Mouse (Mus musculus): ENCODE data around the gene Zfp580.

Gene Zfp580

GRCm38 (mm10) chr7:5035628-5036027 is 15.7 kb upstream of the Zfp580 start:
- DNase-seq (ENCODE audit: low read depth, low spot score), result no peak

DNA sequence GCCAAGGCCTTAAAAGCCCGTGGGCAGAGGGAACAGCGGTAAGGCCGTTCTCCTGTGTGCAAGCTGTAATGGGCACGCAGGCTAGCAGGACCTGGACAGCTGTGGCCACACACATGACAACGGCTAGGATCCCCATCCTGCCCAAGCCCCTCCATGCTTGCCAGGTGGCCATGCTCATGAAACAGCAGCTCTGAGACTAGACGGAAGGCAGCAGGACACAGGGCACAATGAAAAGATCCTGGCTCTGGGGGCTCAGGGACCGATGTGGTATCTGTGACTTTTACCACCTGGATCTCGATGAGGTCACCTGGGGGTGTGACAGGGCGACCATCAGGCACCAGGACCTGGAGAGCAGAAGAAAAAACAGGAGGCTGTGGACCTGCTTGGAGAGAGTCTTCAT is 15.2 kb upstream of the Zfp580 start:
- DNase-seq (ENCODE audit: low read depth, low spot score), result no peak

DNA sequence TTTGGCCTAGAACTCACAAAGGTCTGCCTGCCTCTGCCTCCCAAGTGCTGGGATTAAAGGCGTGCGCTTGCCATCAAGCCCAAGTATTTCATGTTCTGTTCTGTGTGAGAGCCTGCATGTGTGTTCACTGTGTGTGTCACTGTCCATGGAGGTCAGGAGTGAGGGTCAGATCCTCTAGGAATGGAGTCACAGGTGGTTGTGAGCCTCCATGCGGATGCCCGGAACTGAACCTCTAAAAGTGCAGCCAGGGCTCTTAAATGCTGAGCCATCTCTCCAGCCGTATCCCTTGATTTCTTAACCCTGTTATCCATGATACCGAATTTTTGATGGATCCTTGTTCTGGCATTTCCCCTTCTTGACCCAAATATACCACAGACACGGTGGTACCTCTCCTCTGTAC is 14.3 kb upstream of the Zfp580 start:
- DNase-seq (ENCODE audit: low read depth, low spot score), result no peak

DNA sequence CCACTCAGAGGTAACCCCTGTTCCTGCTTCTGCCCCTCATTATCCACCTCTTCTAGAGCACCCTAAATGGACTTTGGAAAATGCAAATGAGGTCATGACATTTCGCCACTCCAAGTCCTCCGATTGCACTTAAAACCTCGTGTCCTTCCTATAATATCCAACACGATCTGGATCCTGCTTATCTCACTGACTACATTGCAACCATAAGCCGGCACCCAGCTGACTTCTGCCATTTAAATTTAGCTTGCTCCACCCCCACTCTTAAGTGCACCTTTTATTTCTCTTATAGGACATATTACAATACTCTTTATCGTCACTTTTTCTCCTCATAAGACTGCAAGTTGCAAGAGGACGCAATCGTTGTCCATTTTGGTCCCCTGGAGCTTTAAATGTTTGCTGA is 13.9 kb upstream of the Zfp580 start:
- DNase-seq (ENCODE audit: low read depth, low spot score), result no peak

GRCm38 (mm10) chr7:5038109-5038732 is 13.1 kb upstream of the Zfp580 start, which contains the start of gene Zfp784:
Zfp784 (minus strand) TSS chr7:5038446.
- DNase-seq (ENCODE audit: low read depth, low spot score), result peak; percentile 84

GRCm38 (mm10) chr7:5038940-5039339 is 12.4 kb upstream of the Zfp580 start:
- DNase-seq (ENCODE audit: low read depth, low spot score), result no peak

DNA sequence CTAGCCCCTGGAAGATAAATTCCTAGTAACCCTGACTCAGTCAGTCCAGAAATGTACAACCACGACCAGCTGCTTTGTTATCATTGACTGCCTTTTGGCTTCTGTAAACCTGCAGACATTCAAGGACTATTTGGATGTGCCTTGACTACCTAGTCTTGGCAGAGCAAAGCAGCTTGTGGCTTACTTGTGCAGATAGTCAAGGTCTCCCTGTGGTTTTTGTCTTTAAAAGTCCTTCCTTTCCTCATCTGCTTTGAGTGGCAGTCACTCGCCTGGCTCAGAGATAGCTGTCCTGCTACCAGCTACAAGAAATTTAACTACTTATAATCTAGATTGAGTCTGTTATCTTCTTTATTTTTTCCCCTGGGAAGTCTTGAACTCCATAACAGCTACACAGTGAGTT is 6.4 kb upstream of the Zfp580 start:
- no peak for DNase-seq (ENCODE audit: low read depth, low spot score)

- DNase-seq (ENCODE audit: low read depth, low spot score), result no peak
Observed at GRCm38 (mm10) chr7:5046112-5046511, 5.2 kb upstream of the Zfp580 start.

DNA sequence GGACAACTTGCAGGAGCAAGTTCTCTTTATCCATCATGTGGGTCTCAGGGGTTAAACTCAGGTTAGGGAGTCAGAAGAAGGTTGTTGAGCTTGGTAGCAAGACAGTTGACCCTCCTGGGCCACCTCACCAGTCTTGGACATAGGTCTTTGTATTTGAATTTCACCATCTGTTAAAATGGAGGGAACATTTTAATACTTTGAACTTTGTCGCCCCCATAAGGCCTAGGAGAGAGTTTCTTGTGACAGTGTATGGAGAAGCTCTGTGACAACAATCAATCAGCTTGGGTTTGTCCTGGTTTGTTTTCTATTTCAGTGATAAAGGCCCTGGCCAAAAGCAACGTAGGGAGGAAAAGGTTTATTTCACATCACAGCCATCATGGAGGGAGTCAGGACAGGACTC is 4.0 kb upstream of the Zfp580 start:
- DNase-seq (ENCODE audit: low read depth, low spot score), result peak; percentile 56

DNA sequence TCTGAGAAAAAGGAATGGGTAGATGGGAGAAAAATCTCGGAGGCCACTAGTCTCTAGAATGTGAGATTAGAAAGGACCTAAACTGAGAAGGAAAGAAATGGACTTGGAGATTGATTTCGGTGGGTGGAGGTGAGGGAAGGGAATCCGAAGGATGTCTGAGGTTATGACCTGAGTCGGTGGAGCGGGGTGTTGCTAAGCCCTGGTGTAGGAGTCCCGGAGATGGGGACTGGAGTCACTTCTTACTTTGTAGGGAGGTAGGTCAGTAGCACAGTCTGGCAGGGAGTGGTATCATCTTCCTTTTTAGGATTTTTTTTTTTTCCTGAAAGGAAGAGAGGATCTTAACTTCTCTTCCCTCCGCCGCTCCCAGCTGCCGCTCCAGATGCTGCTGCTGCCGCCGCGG is 1.1 kb downstream of the Zfp580 start:
- no peak for DNase-seq (ENCODE audit: low read depth, low spot score)

GRCm38 (mm10) chr7:5052931-5053343 is 1.6 kb downstream of the Zfp580 start:
- no peak for DNase-seq (ENCODE audit: low read depth, low spot score)

GRCm38 (mm10) chr7:5053456-5054179 is 2.3 kb downstream of the Zfp580 start:
- no peak for DNase-seq (ENCODE audit: low read depth, low spot score)

DNA sequence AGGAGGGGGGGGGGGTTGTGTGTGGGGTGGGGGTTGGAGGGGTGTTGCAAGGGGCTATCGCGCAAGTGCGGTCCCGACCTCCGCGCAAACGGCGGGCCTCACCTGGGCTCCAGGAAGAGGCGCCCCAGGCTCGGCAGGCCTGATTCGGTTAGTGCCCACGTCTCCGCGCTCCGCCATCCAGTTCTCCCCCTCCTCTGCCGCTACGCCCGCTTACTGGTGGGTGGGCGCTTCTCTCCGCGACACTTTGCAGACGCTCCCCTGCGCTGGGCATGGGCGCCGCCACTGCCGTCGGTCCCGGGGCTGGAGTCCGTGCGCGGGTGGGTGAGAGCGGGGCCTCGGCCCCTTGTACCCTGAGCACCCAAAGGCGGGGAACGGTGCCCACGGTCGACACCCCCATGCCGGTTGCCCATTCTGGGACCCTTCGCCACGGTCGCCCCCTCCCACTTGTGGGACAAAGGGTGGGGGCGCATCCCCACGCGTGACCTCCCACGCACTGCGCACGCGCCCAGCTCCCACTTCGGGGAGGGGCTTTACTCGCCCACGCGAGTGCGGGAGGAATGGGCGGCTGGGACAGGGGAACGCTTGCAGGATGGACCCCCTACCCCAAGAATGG is 5.4 kb downstream of the Zfp580 start:
- no peak for DNase-seq (ENCODE audit: low read depth, low spot score)

DNA sequence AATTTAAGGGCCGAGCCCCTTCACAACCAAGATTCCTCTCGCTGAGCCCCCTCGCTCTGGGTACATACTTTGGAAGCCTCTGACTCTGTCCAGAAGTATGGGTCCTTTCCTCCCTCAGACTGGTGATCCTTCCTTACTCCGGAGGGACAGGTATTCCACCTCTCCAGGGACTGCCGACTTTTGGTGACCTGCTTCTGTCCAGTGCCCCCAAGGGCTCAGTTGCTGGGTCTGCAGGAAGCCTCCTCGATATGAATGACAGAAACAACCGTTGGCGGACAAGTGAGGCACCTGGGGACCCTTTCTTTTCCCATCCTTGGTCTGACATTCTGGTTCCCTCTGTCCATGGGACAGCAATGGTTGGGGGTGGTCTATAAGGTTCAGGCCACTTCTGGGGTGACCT is 6.0 kb downstream of the Zfp580 start:
- no peak for DNase-seq (ENCODE audit: low read depth, low spot score)

GRCm38 (mm10) chr7:5057804-5058203 is 6.5 kb downstream of the Zfp580 start:
- DNase-seq (ENCODE audit: low read depth, low spot score), result no peak

DNA sequence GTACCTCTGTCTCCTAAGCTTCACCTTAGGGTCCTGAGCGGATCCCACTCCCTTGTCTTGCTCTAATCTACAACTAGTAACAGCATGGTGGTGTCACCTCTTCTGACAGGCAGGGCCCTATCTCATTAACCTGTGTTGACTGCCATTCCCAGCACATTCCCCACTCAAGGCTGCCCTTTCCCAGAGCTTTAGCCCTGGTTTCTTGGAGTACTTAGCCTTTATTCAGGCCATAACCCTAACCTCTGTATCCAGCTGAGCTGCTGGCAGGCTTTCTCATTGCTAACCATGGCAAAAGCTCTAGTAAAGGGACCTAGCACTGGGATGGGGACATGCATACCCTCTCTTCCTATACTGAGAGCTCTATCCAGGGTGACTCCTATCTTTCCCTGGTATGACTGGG is 7.3 kb downstream of the Zfp580 start:
- DNase-seq (ENCODE audit: low read depth, low spot score), result no peak

DNA sequence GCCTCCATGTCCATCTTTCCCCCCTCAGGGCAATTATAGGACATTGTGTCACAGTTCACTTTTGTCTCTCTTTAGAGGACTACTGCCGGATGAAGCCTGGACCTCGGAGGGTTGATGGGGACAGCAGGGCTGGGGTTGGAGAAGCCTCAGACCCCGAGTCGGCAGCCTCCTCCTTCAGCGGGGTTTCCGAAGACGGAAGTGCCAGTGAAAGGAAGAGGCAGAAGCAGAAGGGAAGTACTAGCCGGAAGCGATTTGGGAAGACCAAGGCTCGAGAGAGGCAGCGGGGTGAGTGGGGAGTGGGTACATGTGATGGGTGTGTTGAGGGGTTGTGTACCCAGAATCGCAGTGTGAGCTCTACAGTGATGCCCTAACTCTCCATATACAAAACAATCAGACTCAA is 8.1 kb downstream of the Zfp580 start:
- DNase-seq (ENCODE audit: low read depth, low spot score), result no peak

GRCm38 (mm10) chr7:5060239-5060731 is 8.9 kb downstream of the Zfp580 start:
- DNase-seq (ENCODE audit: low read depth, low spot score), result peak; percentile 67

DNA sequence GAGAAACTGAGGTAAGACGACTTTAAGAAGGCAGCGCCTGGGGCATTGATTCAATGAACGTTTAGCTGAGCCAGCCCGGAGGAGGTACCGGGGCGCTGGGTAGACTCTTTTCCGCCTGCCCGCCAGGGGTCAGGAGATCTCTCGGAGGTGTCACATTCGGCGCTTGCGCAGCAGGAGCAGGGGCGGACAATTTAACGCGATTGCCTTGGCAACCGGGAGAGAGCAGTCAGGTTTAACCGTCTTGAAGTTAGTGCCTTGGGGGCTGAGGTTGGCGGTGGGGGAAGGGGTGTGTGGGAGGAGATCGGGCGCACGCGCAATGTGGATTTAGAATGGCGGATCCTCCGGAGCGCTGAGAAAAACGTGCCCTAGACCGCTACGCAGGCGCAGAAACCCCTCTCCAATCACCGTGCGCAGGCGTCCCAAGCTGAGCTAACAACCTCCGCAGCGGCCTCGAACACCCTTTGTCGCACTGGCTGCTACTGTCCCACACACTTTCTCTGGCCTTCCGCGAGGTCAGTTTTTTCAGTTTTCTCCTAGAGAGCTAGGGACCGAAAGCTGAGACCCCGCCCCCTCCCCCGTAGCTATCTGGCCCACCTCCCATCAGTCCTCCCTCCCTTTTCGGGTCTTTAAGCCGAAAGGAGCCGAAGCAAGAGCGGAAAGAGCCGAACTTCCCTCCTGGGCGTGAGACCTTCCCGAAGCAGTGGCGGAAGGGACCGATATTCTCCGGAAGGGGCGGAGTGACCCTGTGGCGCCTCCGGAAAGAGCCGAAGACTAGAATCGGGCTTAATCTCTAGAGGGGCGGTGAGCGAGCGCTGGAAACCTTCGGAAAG is 9.8 kb downstream of the Zfp580 start:
- DNase-seq (ENCODE audit: low read depth, low spot score), result peak; percentile 96

GRCm38 (mm10) chr7:5061774-5062359 is 10.5 kb downstream of the Zfp580 start, which contains the start of gene U2af2:
U2af2 (plus strand) TSS chr7:5062143.
- peak; percentile 82 for DNase-seq (ENCODE audit: low read depth, low spot score)

DNA sequence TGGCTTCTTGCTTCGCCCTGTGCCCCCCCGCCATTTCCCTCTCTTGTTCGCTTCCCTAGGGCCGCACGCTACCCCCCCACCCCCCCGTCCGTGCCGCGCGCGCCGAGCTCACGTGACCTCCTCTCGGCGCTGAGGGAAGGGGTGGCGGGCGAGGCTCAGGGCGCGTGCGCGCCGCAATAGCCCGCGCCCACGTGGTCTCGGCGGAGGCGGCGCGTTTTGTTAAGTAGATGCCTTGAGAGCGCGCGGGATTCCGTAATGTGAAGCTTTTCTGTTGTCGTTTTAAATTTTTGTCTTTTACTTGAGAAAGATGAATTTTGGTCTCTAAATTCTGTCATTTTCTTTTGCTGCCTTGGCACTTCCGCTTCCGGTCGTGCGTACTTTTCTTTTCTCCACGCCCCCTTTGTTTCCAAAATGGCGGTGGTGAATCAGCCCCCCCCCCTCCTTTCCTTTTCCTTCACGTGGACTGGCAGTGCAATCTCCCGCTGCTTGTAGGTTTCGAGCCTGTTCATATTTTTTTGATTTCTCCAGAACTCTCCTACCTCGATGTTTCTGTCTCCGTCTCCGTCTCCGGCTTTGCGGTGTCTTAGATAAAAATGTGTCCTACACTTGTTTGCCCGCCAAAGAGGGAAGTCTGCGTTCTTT is 11.1 kb downstream of the Zfp580 start:
- peak; percentile 75 for DNase-seq (ENCODE audit: low read depth, low spot score)

All from retina, postnatal 7 days (tissue).